Mouse (Mus musculus): ENCODE results near the gene Mepce.
A peak's percentile ranks its signal among the peaks of the same experiment; 100 is the strongest.
"Not testable (repeated sequence)": the region's sequence is repeated elsewhere in the genome, so short reads cannot be mapped to it uniquely, and the experiment has no call there.

Gene Mepce

DNA sequence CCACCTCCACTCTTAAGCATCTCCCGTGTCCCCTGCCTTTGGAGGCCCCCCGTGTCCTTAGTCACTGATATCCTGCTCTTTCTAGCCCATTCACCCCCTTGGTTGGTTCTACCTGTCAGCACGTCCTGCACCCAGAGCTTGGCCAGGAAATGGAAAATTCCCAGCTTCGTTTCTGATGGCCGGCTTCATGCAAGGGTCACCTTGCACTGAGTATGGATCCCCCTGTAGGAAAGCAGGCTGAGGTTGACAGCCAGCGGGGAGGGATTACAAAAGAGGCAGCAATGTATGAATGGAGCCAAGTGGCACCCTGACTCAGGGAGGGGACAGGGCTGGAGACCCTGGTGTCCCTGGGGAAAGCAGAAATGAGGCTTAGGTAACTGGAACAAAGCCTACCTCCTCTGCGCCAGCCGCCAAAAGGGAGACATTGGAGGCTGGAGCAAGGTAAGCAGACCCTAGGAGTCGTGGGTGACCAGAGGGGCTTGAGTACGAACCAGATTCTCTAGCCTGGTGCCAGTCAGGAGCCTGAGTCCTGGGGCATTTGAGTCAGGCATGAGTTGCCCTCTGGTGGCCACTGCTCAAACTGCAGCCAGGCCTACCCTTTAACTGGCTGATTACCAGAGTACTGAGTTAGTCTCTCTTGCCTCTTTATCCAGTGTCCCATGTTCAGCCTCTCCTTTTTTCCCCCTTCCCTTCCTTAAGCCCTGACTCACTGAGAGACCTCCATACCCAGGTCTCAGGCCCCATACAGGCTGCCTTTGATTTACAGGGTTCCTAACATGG, 30.4 kb downstream of the Mepce start:
- DNase-seq: peak; percentile 82 to 87

DNA sequence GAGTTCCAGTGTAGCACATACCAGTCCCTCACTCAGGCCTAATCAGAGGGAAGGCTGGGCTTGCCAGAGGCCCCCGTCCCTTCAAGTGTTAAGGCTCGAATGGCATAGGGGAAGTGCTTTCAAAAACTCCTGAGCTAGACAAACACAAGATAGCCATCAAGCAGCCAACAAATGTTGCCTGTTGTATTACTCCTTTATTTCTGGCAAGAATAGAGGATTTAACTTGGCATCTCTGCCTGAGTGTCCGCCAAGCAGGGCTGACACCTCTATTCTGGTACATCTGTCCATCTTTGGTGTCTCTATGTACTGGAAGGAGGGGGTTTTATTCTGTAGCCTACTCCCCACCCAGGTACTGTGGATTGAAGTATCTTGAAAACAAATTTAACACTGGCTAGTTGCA, 31.3 kb downstream of the Mepce start:
- no peak for DNase-seq

DNA sequence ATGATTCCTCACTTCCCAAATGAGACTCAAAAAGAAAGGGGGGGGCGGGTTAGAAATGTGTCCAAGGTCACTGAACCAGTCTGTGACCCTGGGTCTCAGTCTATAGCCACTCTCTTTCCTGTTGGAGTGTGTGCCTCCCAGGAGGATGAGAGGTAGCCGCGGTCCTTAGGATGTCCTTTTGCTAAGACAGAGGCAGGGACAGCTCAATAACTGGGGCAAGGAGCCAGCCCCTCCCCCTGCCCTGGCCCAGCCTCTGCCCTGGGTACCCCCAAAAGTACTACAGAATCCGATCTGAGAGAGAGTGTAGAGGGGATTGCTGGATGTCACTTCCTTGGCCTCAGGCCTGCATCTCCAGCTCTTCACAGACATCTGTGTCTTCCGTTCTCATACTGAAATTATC, 32.0 kb downstream of the Mepce start:
- no peak for DNase-seq

DNA sequence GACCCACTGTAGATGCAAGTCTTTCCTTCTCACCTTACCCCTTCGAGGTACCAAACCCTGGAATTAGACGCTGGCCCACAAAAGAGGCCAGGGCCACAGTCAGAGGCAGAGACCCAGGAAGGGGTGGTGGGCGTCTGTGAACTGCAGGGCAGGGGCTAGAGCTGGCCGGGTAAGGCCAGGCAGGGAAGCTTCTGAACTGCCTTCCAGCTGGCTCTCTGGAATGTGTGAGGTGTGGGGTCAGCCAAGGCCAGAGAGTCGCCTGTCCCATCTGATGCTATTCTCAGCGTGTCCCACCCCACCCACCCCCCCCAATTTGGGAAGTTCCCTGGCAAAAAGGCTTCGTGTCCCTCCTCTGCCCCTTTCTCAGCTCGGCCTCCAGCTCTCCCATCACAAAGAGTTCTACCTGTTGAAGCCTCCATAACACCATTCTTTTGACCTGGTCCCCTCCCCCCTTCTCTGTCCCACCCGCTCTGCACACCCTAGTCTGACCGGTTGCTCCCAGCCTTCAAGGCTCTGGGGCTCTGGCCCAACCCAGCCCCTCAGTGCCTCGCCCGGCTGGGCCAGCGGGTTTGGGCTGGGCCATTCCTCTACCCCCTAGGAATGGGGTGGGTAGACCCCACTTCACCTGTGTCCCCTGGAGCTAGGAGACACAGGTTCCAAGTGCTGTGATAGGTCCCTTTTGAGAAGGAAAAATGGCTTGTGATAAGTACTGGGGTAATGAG, 34.2 kb downstream of the Mepce start:
- no peak for DNase-seq

DNA sequence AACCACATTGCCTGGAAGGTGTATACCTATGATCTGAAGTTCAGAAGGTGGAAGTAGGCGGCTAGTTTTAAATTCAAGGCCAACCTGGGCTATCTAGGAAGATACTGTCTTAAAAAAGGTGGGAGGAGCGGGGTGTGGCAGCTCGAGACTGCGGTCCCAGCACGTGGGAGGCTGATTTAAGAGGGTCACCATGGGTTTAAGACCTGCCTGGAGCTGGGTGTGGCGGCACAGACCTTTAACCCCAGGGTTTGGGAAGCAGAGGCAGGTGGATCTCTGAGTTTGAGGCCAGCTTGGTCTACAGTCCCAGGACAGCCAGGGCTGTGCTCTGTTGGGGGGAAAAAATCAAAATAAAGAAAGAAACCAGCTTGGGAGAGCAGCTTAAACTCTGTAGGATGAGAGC, 35.5 kb downstream of the Mepce start:
- no peak for DNase-seq

DNA sequence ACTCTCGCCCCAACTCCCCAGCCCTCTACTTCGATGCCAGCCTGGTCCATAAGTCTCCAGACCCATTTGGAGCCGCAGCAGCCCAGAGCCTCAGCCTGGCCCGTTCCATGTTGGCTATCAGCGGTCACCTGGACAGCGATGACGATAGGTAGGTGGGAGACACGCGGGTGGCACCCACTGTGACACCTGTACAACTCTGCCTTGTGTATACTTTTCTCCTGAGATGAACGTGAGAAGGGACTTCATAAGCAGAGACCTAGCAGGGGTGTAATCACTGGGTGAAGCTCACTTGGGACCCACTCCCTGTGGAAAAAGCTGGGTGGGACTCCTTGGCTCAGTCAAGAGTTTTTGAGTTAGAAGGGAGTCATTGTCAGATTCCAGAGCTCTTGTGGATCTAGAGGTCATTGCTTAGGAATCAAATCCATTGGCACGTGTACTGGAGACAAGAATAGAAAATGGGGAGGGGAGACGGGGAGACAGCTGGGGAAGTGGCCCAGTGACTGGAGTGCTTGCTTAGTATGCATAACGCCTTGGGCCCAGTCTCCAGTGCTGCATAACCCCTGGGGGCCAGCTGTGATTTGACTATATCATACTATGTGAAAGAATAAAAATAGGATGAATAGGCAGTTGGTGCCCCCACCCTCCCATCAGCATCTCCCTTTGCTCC, 36.1 kb downstream of the Mepce start:
- no peak for DNase-seq

DNA sequence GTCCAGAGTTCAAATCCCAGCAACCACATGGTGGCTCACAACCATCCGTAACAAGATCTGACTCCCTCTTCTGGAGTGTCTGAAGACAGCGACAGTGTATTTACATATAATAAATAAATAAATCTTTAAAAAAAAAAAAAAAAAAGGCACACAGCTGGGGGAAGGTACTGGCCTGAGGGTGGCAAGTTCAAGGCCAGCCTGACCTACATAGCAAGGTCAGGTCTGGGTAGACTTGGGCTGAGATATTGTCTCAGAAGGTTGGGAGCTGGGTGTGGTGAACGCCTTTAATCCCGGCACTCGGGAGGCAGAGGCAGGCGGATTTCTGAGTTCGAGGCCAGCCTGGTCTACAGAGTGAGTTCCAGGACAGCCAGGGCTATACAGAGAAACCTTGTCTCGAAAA, 37.2 kb downstream of the Mepce start:
- DNase-seq: not testable (repeated sequence)

DNA sequence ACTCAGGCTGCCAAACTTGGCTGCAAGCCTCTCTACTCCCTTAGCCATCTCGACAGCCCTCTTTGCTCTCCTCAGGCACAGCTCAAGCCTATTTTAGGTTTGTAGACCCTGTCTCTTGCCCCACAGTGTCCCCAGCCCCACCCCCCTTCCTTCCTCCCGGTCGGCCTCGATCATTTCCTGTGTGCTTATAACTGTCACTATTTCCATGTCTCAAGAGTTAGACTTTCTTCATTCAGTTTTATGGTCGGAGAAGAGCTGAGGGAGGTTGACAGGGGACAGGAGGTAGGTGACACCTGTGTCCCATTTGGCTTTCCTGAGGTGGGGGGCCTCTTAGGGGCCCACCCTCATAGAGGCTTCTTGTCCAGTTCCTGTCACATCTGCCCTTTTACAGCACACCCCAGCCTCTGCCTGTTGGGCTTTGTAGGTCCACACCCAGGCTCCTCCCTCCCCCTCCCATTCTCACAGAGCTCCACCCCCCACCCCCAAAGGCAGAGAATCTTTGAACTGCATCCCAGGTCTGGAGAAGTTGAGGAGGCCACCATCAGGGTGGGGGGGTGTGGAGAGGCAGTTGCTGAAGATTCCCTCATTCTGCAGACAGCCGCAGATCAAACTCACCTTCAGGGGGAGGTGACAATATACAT, 38.1 kb downstream of the Mepce start:
- DNase-seq: no peak

DNA sequence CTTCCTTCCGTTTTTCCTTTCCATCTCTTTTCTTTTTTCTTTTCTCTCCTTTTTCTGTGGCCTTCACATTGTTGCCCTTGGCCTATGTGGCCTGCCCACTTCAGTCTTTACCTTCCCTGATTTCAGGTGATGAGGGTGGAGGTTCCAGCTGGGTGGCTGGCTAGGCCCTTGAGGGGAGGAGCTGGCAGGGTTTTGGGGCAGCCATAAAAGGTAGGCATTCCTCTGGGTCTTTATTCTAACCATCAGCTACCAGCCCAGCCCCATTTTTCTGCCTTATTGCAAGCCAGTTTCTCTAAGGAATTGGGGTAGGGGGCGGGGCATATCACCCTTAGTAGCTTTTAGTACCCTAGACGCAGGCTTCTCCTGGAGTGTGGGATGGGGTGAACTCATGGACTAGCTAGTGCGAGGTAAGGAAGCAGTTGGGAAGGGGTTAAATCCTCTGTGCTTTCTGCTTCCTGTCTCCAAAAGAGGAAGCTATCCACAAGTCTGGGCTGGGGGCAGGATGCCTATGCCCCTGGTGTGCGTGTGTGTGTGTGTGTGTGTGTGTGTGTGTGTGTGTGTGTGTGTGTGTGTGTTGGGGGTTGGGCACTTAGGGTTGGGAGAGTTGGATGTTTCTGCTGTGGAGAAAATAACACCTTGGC, 39.2 kb downstream of the Mepce start:
- DNase-seq: peak in 1 of 2 experiments; percentile 39

DNA sequence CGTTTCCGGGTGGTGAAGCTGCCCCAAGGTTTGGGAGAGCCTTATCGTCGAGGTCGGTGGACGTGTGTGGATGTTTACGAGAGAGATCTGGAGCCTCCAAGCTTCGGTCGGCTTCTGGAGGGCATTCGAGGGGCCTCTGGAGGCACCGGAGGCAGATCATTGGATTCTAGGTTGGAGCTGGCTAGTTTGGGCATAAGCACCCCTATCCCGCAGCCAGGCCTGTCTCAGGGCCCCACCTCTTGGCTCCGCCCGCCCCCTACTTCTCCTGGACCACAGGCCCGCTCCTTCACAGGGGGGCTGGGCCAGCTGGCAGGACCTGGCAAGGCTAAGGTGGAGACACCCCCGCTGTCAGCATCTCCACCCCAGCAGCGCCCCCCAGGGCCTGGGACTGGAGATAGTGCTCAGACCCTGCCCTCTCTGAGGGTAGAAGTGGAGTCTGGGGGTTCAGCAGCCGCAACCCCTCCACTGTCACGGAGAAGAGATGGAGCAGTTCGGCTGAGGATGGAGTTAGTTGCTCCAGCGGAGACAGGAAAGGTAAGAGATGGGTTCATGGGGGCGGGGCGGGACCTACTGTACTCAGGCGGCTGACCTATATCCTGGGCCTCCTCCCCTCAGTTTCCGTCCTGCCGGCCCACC, 40.0 kb downstream of the Mepce start:
- DNase-seq: peak; percentile 75 to 76

DNA sequence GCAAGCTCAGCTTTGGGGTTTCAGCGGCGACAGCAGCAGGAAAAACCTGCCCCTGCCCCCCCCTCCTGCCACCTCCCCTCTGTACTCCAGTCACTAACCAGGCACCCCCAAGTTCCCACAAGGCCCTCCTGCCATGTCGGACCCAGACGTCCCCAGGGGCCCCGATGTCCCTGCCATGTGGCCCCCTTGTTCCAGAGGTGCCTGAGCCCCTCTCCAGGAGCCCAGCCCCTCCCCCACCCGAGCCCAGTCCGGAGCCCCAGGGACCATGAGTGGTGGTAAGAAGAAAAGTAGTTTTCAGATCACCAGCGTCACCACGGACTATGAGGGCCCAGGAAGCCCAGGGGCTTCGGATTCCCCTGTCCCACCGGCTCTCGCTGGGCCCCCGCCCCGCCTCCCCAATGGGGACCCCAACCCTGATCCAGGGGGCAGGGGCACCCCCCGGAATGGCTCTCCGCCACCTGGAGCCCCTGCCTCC, 40.6 kb downstream of the Mepce start:
- DNase-seq: no peak

DNA sequence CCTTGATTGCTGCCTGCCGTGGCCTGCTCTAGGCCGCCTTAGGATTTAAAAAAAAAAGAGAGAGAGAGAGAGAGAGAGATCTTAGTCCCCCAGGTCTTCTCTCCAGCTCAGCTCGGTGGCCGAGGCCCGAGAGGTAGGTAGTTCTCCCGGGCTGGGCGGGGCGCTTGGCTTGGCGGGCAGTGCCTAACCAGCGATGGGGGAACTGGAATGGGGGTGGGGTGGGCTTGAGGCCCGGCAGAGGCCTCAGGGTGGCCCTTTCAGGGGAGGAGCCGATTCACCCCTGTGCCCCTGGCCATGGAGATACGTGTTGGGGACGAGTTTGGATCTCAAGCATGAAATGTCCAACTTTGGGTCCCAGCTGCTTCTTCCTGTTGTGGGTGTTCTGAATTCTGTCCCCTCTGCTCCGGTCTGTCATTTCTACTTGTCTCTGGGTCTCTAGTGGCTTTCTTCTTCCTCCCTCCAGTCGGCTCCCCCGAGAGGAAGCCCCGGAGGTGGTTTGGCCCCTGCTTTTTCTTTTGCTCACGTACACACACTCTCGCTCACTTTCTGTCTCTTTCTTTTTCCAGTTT, 41.1 kb downstream of the Mepce start:
- DNase-seq: peak; percentile 75 to 83

DNA sequence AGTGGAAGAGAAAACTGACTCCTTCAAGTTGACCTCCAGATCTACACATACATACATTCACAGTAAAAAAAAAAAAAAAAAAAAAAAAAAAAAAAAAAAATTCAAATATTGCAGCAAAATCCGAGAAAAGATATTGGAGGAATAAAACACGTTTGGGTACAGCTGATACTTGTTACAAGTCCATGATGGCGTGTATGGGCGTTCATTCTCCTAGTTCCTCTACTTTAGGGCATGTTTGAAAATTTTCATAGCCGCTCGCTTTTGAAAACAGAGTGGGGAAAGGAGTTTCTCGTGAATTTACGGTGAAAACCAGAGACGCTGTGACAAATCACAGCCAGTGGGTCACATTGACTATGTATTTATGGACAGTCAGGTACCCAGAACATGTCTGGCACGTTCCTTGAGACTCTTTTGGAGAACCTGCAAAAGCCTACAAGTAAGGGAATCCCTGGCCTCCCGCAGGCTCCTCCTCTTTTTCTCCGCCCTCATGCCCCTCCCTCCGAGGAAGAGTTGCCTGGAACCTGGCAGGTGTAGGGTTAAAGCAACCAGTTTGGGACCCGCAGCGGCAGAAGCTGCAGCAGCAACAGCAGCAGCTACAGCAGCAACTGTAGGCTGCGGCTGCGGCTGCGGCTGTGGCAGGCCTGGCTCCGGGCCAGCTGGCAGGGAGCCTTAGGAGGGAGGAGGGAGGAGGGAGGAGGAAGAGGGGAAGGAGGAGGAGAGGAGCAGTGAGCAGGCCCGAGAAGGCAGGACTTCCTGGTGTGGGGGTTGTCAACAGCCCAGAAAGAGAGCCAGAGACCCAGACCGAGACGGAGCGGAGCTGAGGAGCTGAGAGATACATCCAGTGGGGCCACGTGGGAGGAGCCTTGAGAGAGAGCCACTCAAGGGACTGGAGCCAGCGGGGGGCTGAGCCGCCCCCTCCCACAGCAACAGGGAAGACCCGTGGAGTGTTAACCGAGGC, 42.0 kb downstream of the Mepce start, which contains the start of gene Tsc22d4:
TSS of gene Tsc22d4 (plus strand) at position 517 of the 958 bp plus-strand sequence.
- DNase-seq: peak; percentile 93 to 94

DNA sequence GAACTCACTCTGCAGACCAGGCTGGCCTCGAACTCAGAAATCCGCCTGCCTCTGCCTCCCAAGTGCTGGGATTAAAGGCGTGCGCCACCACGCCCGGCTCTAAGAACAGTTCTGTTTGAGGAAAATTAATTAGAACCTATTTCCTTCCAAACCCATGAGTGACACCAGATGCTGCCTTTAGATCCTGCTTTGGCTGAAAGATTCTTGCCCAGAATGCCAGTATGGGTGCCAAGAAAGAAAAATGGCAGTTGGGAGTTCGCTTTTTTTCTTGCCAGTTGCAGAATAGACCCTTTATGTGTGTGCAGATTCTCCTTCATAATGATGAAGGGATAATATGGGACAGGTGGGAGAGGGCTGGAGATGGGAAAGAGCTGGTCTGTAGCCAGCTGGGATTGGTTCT, 43.3 kb downstream of the Mepce start:
- DNase-seq: no peak

DNA sequence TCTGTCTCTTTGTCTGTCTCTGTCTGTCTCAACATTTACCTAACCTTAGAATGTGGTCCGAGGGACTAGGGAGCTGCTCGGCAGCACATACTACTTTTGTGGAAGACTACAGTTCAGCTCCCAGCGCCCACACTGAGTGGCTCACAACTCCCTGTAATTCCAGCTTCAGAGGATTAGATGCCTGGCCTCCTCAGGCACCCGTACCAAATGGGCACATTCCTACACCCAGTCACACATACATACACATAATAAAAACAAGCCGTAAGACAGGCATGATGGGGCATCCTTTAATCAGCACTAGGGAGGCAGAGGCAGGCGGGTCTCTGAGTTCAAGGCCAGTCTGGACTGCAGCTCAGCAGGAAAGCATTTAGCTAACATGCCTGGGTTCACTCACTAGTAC, 44.6 kb downstream of the Mepce start:
- DNase-seq: no peak

DNA sequence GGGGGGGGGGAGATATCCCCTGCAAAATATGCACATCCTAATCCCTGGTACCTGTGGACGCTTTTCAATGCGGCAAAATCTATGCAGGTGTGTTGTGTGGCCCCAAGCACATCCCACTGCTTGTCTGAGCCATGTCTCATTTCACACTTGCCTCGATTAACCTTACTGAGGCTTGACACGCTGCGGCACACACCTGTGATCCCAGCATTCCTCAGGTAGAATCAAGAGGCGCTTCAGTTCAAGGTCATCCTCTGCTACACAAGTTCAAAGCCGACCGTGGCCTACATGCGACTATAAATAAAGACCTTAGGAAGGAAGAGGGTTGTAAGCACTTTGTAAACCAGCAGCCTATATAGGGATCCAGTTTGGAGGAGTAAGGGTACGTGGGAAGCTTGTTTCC, 45.4 kb downstream of the Mepce start:
- no peak for DNase-seq

DNA sequence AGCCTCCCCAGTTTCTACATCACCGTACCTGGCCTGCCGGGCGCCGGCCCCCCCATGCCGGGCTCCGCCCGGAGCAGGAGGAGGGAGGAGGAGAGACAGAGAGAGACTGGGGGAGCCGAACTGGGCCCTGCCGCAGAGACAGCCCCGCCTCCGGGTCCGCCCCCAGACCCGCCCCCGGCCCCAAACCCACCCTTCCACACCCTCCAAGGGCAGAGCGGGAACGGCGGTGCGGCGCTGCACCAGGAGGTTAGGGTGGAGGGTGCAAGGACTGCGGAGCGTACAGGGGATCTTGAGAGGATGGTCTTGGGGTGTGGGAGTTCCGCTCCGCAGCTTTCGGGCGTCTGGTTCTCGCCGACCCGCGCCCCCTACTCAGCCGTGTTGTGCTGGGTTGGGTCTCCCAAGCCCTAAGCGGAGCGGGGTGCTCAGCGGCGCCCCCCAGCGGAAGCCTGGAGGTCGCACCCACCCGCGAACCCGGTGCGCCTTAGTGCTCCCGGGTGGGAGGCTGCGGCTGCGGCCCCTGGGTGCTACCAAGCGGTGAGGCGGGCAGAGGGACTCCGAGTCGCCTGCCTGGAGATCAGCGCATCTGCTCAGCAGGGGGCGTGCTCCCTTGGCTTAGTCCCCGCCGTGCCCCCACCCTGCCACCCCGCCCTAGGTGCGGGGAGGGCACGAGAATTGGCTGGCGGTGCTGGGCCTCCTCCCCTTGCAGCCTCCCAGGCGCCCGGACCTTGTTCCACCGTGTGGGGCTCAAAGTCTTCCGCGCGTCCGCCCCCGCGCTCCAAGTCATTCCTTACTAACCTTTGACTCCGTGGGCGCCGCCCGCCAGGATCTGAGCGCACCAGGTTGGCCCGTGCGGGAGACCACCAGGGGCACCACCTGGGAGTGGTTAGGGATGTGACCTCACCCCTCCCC, 46.2 kb downstream of the Mepce start, which contains the start of gene Nyap1:
TSS of gene Nyap1 (minus strand) at position 585 of the 909 bp plus-strand sequence.
- peak; percentile 70 to 77 for DNase-seq

DNA sequence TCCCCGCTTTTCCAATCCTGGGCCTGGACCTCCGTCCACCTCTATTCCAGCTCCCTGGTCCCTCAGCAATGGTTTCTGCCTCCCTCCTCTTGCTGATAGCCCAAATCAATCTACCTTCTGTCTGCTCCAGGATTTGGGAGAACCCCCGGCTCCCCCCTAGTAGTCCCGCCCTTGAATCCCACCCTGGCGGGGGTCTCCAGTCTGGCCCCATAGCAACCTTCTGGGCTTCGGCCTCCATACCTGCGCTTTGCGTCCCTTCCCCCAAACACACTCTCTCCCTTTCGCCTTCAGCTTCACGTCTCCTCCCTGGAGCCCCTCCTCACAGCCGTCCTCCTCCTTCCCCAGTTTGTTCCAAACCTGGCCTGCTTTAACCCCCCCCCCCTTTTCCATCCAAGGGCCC, 46.9 kb downstream of the Mepce start:
- DNase-seq: no peak

DNA sequence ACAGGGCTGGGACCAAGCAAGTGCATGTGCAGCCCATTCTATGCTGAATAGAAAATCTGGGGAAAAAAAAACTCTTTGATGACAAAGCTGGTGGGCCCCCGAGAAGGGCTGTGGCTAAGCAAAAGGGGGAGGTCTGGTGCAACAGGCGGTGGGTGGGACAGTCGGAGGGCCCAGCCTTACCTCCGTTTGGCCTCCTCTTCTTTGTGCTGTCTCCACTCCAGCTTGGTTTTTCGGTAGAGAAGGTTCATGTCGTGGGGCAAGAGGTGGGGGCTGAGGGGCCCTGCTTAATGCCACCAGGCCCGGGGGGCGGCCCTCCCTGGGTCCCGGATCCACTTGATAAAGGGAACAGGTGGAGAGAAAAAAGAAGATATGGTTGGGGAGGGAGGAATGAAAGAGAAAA, 48.0 kb downstream of the Mepce start:
- no peak for DNase-seq

Data from lung, adult 18-20 months (tissue).